Mouse (Mus musculus) midbrain, postnatal 0 days (tissue): Measurements from ENCODE around the gene Zfp59. TPM values are rescaled to one million over a fixed set of nuclear protein-coding genes. Genes with fewer than 3 reads are reported as not detected.

ENCODE experiments used
- ATAC-seq: fragments of 200-750 bp; cut with Nextera tagmentation; 2 replicates; pipeline ENCODE4 v1.8.0; 2017; ENCODE audit warnings: moderate number of reproducible peaks, mild to moderate bottlenecking, moderate TSS enrichment, moderate library complexity; ENCODE audit not compliant: low FRiP score
- DNase-seq: peaks from one replicate; pipeline ENCODE4 v3.0.0-alpha.2; 2015; ENCODE audit warnings: low spot score
- H3K27ac ChIP-seq: fragments of 300-500 bp; sonication (generic); 2 replicates; pipeline ENCODE4 v1.5.1; 2014; ENCODE audit warnings: low read depth, mild to moderate bottlenecking, low read length, mixed read lengths
- H3K27me3 ChIP-seq: fragments of 300-500 bp; sonication (generic); 2 replicates; pipeline ENCODE4 v1.6.1; 2014; ENCODE audit warnings: low read length, control low read depth, mixed read lengths; ENCODE audit not compliant: insufficient read depth
- H3K36me3 ChIP-seq: fragments of 300-500 bp; sonication (generic); 2 replicates; pipeline ENCODE4 v1.6.1; 2014; ENCODE audit warnings: low read length, control low read depth, mixed read lengths; ENCODE audit not compliant: insufficient read depth
- H3K4me1 ChIP-seq: fragments of 300-500 bp; sonication (generic); 2 replicates; pipeline ENCODE4 v1.6.1; 2014; ENCODE audit warnings: mild to moderate bottlenecking, control low read depth, antibody characterized with exemption, low read length, mixed read lengths; ENCODE audit not compliant: insufficient read depth
- H3K4me2 ChIP-seq: fragments of 300-500 bp; sonication (generic); 2 replicates; pipeline ENCODE4 v1.6.1; 2014; ENCODE audit warnings: low read depth, mild to moderate bottlenecking, low read length, mixed read lengths; ENCODE audit not compliant: poor library complexity, severe bottlenecking
- H3K4me3 ChIP-seq: fragments of 300-500 bp; sonication (generic); 2 replicates; pipeline ENCODE4 v1.5.1; 2014; ENCODE audit warnings: low read depth, mild to moderate bottlenecking, low read length, moderate library complexity
- H3K9ac ChIP-seq: fragments of 300-500 bp; sonication (generic); replicated peaks from 2 replicates; pipeline ENCODE4 v1.6.1; 2014; ENCODE audit warnings: mild to moderate bottlenecking, low read length, moderate library complexity, mixed read lengths; ENCODE audit not compliant: poor library complexity, severe bottlenecking
- H3K9me3 ChIP-seq: fragments of 300-500 bp; sonication (generic); 2 replicates; pipeline ENCODE4 v1.6.1; 2016; ENCODE audit warnings: low read length, control low read depth
- CTCF ChIP-seq: IDR thresholded peaks from 2 replicates; pipeline ENCODE4 v1.5.1; 2016; ENCODE audit warnings: antibody characterized with exemption, mild to moderate bottlenecking
- WGBS: fragments of 180-500 bp; shearing (Covaris S2); extraction: QIAGEN DNeasy Blood & Tissue Kit; methylation state at CpG from one replicate; pipeline ENCODE4 v1.1.7; 2014; 5-methylcytosine and 5-hydroxymethylcytosine counted together
- polyA plus RNA-seq: library from polyadenylated mRNA; unstranded; fragments of >200 nt; fragmentation: Nextera tagmentation; extraction: Ambion mirVana; gene quantifications from 2 replicates; pipeline ENCODE4 v1.2.1, GENCODE M21; 2015
- total RNA-seq: library from RNA; depleted of rRNA; stranded (reverse); fragments of >200 nt; gene quantifications from 2 replicates; pipeline ENCODE4 v1.2.3, GENCODE M21; 2014; rRNA removed

Gene Zfp59
- total and polyA plus RNA-seq, 2 experiments from 2014 or later, result 4.7 to 6.8 TPM

DNA sequence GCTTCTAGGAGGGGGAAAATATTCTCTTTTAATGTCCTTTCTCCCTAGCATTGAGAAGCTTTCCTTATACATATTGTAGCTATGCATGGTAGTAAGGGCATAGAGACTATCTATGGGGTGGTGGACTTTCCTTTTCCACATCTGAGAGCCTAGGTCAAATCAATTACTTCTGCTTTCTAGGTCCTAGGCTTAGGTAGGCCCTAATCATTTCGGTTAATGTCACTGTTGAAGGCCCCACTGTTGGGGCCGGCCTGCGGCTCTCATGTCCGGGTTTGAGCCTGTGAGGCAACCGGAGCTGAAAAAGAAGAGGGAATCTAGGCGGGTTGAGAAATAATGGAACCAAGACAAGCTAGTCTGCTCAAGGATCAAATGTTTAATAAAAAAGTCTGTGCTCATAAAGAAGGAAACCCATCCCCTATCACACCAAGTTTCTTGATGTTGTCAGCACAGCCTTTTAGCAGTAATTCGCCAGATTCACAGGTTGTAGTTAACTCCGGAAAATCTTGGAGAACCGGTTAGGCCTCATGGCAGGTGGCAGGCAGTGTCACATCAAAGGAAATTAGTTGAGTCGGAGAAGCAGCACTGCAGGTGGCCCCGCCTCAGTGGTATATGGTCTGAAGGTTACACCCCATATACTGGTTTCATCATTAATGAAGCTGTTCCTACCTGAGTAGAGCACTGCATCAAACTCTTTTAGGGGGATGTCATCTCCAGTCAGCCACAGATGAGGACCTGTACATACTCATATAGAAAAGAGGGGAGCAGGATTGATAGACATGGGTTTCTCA lies 66.8 kb downstream of the Zfp59 start:
- no peaks in the 10 kb centered on the region; the same call in 1 of the 2 replicates for H3K36me3 ChIP-seq
- no peaks in the 10 kb centered on the region for H3K4me1 ChIP-seq
- ATAC-seq (no peak), DNase-seq (no peak)
- WGBS, result 83% methylated on average over 11 of the region's 11 CpGs
- no peaks in the 10 kb centered on the region for H3K27me3 ChIP-seq
- no peak for TF ChIP-seq CTCF
- H3K9me3 ChIP-seq, result peaks cover 17% of the 10 kb centered on the region; the same call in 1 of the 2 replicates
- no peak overlapping the region for H3K9ac ChIP-seq
- no peak overlapping the region for H3K4me3 ChIP-seq
- H3K27ac ChIP-seq, result no peak overlapping the region
- no peak overlapping the region for H3K4me2 ChIP-seq

Other genes starting within 250 kb of the Zfp59 start
- gene Akt2, start 247.1 kb upstream of the Zfp59 start, total RNA-seq, result 42.8 and 46.7 TPM in 2 replicates
- gene Akt2, start 247.1 kb upstream of the Zfp59 start, polyA plus RNA-seq, result 37.7 and 38.1 TPM in 2 replicates
- gene Ttc9b, start 184.7 kb upstream of the Zfp59 start, total RNA-seq, result 111 and 114 TPM in 2 replicates
- gene Ttc9b, start 184.7 kb upstream of the Zfp59 start, polyA plus RNA-seq, result 125 and 133 TPM in 2 replicates
- 150 and 165 TPM in 2 replicates for gene Map3k10, start 164.0 kb upstream of the Zfp59 start, total RNA-seq
- 24.4 and 24.5 TPM in 2 replicates for gene Map3k10, start 164.0 kb upstream of the Zfp59 start, polyA plus RNA-seq
- 6.5 and 10.4 TPM in 2 replicates for gene Zfp607b, start 149.3 kb upstream of the Zfp59 start, total RNA-seq
- 9.2 and 9.5 TPM in 2 replicates for gene Zfp607b, start 149.3 kb upstream of the Zfp59 start, polyA plus RNA-seq
- 32.1 and 38.6 TPM in 2 replicates for gene Zfp60, start 107.2 kb upstream of the Zfp59 start, total RNA-seq
- 38.1 and 40.9 TPM in 2 replicates for gene Zfp60, start 107.2 kb upstream of the Zfp59 start, polyA plus RNA-seq
- gene Zfp626, start 31.4 kb upstream of the Zfp59 start, total RNA-seq, result 6.4 and 7.3 TPM in 2 replicates
- 0.81 and 0.88 TPM in 2 replicates for gene Zfp626, start 31.4 kb upstream of the Zfp59 start, polyA plus RNA-seq
- 0.71 and 1.5 TPM in 2 replicates for gene Zfp607a, start 18.9 kb downstream of the Zfp59 start, total RNA-seq
- gene Zfp607a, start 18.9 kb downstream of the Zfp59 start, polyA plus RNA-seq, result 0.53 and 0.68 TPM in 2 replicates
- gene Zfp974, start 90.9 kb downstream of the Zfp59 start, total RNA-seq, result 5.9 and 18.5 TPM in 2 replicates
- gene Zfp974, start 90.9 kb downstream of the Zfp59 start, polyA plus RNA-seq, result 6.7 and 6.8 TPM in 2 replicates
- 21.8 and 29.7 TPM in 2 replicates for gene Zfp780b, start 140.6 kb downstream of the Zfp59 start, total RNA-seq
- 21.6 and 22.1 TPM in 2 replicates for gene Zfp780b, start 140.6 kb downstream of the Zfp59 start, polyA plus RNA-seq
- 7.4 and 8.0 TPM in 2 replicates for gene Zfp850, start 175.5 kb downstream of the Zfp59 start, total RNA-seq
- gene Zfp850, start 175.5 kb downstream of the Zfp59 start, polyA plus RNA-seq, result 4.0 and 4.2 TPM in 2 replicates
- gene Psmc4, start 211.5 kb downstream of the Zfp59 start, total RNA-seq, result 162 and 170 TPM in 2 replicates
- gene Psmc4, start 211.5 kb downstream of the Zfp59 start, polyA plus RNA-seq, result 257 and 259 TPM in 2 replicates
- gene Fcgbp, start 232.6 kb downstream of the Zfp59 start, total RNA-seq, result 0.33 and 0.66 TPM in 2 replicates
- gene Fcgbp, start 232.6 kb downstream of the Zfp59 start, polyA plus RNA-seq, result 1.1 TPM in 2 replicates